Mouse (Mus musculus): ENCODE measurements around the gene Il17ra.

The Il17ra gene

DNA sequence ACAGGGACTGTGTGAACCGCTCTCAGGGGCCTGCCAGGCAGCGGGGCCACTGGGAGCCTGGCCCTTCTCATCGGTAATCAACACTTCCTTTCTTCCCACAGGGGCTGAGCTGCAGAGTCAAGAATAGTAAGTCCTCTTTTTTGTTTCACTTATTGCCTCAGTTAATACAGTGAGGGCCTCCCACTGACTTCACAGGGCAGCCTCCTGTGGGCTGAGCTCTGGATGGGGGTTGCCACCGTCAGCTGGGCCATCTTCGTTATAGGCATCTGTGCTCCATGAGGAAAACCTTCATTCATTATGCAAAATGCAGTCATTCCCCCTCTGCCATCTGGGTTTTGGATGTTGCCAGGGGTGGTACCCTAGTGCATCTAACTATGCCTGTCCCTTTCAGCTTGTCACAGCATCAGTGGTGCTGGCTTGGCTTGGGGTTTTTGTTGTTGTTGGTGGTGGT lies 9.0 kb downstream of the Il17ra start:
- no peak for DNase-seq (ENCODE audit: low spot score in 2 of 2)

DNA sequence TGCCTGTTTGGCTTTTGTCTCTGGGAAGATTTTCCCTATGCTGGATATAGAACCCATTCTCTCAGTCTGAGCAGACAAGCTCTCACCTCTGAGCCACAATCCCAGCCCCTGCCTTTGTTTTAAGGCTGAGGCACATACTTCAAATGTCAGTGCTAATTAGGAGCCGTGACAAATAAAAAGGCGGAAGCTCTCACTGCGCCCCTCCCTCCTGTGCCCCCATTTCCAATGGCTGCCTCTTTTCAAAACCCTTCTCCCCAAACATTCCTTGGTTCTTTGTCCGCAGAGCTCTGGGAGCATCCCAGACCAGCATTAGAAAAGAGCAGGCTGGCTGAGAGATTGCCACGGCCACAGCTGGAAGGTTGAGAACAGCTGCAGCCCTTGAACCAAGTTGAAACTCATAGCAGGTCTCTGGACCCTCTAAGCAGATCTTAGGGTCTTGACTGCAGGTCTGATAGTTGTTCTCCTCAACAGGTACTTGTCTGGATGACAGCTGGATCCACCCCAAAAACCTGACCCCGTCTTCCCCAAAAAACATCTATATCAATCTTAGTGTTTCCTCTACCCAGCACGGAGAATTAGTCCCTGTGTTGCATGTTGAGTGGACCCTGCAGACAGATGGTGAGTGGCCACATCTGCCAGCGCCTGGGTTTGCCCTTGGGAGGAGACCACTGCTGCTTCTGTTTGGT lies 9.6 kb downstream of the Il17ra start:
- no peak for DNase-seq (ENCODE audit: low spot score in 2 of 2)

DNA sequence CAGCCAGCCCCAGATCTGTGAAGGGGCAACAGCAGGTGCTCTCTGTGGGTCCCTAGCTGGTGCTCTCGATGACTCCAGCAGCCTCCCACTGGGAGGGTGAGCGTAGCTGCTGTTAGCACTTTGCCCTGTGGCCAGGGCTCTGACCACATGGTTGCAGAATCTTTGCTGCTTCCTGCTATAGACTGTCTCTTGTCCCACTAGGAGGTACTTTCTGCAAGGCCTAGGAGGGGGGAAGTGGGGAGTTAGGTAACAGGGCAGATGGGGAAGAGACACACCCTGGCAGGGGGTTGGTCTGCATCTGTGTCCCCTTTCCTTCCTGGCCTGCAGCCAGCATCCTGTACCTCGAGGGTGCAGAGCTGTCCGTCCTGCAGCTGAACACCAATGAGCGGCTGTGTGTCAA lies 10.4 kb downstream of the Il17ra start:
- DNase-seq (ENCODE audit: low spot score in 2 of 2): peak in 1 of 2 experiments; percentile 36

- no peak for DNase-seq (ENCODE audit: low spot score in 2 of 2)
These were observed 12.2 kb downstream of the Il17ra start for GRCm38 (mm10) chr6:120475288-120475687.

DNA sequence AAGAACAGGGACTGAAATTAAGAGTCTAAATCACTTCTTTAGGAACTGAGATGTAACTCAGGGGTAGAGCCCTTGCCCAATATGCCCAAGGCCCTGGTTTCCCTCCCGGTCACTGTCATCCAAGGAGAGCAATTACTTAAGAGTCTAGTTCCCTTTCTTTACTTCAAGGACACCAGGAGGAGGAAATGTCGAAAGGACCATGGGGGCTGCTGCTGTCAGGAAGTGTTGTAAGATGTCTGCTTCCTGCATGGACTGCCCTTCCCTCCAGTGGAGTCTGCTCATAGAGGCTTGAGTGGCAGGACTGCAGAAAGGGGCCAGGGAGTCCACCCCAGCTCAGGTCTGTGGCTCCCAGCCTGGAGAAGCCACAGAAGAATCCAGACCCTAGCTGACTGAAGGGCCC lies 16.3 kb downstream of the Il17ra start:
- no peak for DNase-seq (ENCODE audit: low spot score in 2 of 2)

- DNase-seq (ENCODE audit: low spot score in 2 of 2): no peak
These were observed 17.3 kb downstream of the Il17ra start for GRCm38 (mm10) chr6:120480361-120480760.

DNA sequence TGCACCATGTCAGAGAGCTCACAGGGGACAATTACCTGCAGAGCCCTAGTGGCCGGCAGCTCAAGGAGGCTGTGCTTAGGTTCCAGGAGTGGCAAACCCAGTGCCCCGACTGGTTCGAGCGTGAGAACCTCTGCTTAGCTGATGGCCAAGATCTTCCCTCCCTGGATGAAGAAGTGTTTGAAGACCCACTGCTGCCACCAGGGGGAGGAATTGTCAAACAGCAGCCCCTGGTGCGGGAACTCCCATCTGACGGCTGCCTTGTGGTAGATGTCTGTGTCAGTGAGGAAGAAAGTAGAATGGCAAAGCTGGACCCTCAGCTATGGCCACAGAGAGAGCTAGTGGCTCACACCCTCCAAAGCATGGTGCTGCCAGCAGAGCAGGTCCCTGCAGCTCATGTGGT lies 18.5 kb downstream of the Il17ra start:
- no peak for DNase-seq (ENCODE audit: low spot score in 2 of 2)

DNA sequence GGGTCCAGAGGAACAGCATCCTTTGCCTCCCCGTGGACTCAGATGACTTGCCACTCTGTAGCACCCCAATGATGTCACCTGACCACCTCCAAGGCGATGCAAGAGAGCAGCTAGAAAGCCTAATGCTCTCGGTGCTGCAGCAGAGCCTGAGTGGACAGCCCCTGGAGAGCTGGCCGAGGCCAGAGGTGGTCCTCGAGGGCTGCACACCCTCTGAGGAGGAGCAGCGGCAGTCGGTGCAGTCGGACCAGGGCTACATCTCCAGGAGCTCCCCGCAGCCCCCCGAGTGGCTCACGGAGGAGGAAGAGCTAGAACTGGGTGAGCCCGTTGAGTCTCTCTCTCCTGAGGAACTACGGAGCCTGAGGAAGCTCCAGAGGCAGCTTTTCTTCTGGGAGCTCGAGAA lies 19.0 kb downstream of the Il17ra start:
- DNase-seq (ENCODE audit: low spot score in 2 of 2): no peak

GRCm38 (mm10) chr6:120482756-120483155 lies 19.7 kb downstream of the Il17ra start:
- DNase-seq (ENCODE audit: low spot score in 2 of 2): no peak

- DNase-seq (ENCODE audit: low spot score in 2 of 2): no peak
These were observed 20.2 kb downstream of the Il17ra start for GRCm38 (mm10) chr6:120483211-120483626.

DNA sequence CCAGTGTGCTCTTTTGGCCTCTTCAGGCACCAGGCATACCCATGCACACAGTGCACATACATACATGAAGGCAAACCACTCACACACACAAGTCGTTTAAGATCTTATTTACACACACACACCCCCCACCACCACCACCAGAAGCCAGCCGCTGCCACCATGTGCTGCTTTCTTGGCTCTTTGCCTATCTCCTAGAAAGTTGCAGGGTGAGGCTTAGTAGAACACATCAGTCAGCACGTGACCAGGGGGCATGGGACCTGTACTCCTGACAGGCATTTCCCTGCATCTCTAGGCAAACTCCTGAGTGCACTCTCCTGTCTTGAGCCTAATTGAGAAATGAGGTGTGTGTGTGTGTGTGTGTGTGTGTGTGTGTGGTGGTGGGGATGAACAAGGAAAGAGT lies 22.0 kb downstream of the Il17ra start:
- DNase-seq (ENCODE audit: low spot score in 2 of 2): no peak

- no peak for DNase-seq (ENCODE audit: low spot score in 2 of 2)
These were observed 23.0 kb downstream of the Il17ra start for GRCm38 (mm10) chr6:120486051-120486510.

DNA sequence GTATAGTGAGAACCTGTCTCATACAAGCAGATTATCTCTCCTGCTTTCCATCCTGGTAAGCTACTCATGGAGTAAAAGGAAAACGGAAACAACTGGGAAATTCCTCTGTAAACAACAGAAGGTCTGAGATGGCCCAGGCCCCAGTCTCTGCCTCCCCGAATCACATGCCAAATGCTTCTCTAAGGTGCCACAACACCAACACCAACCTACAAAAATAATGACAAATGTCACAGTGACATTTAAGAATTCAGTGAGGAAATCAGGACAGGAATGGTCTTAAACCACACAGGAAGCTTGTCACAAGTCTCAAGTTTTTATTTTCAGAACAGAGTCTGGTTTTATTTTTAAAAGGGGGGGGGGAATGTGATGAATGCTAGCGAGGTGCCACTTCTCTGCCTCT lies 25.6 kb downstream of the Il17ra start:
- DNase-seq (ENCODE audit: low spot score in 2 of 2): no peak

- DNase-seq (ENCODE audit: low spot score in 2 of 2): no peak
These were observed 26.4 kb downstream of the Il17ra start for GRCm38 (mm10) chr6:120489461-120489860.

GRCm38 (mm10) chr6:120491064-120491463 lies 28.0 kb downstream of the Il17ra start:
- DNase-seq (ENCODE audit: low spot score in 2 of 2): no peak

DNA sequence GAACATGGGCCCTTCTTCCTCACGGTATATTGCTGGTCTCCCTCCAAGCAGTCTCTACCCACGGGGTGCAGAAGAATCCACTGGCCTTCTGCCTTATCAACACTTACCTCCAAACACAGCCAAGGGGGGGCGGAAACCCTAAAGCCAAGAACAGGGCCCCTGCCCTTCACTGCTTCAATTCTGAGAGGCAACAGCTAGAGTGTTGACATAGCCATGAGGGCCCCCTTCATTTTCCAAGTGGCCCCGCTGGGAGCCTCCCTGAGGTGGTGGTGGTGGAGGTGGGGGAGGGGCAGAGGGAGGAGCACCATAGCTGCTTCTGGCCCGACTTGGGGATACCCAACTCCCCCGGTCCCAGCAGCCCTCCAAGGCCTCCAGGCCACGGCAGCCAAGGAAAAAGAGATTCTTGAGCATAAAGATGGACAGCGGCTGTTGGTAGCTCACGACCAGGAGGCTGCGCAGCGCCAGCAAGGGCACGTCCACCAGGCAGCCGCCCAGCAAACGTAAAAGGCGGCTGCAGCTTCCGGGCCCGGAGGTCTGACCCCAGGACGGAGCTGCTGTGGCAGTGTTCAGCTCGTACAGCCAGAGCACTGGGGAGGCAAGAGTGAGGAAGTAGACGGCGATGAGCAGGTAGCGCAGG lies 28.9 kb downstream of the Il17ra start:
- no peak for DNase-seq (ENCODE audit: low spot score in 2 of 2)

- peak; percentile 30 to 38 for DNase-seq (ENCODE audit: low spot score in 2 of 2)
These were observed 29.7 kb downstream of the Il17ra start for GRCm38 (mm10) chr6:120492499-120493373.

DNA sequence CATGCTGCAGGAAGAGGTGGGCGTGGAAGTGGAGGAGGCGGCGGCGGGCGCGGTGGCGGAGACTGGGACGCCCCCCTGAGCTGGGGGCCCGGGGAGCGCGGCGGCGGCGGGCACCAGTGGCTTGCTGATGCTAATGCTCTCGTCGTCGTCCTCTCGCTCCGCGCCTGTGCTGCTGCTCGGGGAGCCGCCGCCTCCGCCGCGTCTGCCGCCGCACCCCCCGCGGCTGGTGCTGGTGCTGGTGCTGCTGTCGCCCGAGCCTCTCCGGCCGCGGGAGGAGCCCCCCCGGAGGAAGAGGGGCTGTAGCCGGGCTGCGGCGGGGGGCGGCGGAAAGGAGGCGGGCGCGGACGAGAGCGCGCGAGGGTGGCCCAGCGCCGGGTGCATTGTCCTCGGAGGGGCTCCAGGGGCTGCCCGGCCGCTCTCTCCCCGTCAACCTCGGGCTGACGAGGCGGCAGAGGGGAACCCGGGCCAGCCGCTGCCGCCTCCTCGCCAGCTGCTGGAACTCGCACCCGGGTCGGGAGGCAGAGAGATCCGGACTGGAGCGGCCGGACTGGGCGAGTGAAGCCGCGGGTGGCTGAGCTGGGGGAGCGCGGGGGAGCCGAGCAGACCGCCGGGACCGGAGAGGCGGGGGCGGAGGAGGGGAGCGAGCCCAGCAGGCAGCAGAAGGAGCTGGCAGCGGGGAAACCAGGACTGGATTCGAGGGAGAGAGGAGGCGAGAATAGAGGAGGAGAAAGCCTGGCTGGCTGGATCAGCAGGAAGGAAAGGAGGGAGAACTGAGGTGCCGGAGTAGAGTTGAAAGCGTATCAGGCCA lies 30.5 kb downstream of the Il17ra start, which contains the start of gene Tmem121b:
Tmem121b (minus strand) TSS at position 434 of the 808 bp plus-strand sequence.
- peak; percentile 67 to 84 for DNase-seq (ENCODE audit: low spot score in 2 of 2)

DNA sequence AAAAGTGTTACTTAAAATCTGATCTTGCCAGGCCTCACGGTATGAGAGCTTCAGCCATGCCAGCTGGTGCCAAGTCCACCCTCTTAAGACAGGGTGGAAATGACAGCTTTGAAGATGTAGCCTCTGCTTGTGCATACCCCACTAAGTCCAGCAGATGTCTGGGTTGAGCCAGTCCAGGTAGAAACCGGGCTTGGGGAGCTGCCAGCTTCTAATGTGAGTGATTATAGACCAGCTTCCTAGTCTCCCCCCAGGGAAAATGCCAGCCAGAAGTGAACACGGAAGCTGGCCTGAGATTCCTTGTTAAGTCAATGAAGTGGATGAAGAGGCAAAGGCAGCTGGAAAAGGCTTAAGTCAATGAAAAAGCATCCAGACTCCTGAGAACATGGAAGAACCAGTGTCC lies 33.5 kb downstream of the Il17ra start:
- no peak for DNase-seq (ENCODE audit: low spot score in 2 of 2)

DNA sequence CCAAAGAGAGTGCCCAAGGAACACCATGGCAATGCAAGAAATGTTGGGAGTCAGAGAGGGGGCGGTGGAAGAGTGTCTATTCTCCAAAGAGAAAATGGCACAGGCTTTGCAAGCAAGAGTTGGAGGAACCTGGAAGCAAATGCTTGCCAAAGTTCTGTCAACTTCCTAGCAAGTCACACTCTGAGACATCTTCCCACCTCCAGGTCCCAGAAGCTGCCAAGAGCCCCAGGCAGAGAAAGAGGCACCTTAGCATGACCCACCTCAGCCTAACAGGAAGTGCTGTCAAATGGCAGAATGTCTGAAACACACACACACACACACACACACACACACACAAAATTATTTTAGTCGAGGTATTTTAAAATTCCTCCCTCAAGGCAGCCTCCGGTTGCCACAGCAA lies 41.0 kb downstream of the Il17ra start:
- DNase-seq (ENCODE audit: low spot score in 2 of 2): no peak

DNA sequence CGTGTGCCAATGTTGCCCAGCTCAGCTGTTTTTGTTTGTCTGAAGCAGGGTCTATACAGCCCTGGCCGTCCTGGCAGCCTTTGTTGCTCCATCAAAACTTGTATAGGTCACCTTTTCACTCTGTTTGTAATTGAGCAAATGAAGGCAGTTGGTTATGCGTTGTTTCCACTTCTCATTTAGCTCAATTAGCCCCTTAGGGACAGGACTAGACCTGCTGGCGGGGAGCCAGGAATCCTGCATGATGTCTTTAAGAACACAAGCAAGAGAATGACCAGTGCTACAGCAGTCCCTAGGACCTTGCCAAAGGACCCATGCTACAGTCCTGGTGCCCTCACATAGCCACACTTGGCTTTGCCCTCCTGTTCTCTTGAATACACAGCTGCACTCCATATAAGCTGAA lies 42.5 kb downstream of the Il17ra start:
- DNase-seq (ENCODE audit: low spot score in 2 of 2): no peak
